Mouse (Mus musculus) testis, adult 2 months (tissue): Measurements from ENCODE around the gene Gm9964.

ENCODE experiments used
- CTCF ChIP-seq: fragments of 200-500 bp; IDR thresholded peaks from 2 replicates; pipeline ENCODE4 v1.5.1; 2012; ENCODE audit warnings: low read depth, mild to moderate bottlenecking, inconsistent platforms, low read length, moderate library complexity; ENCODE audit not compliant: control insufficient read depth, insufficient read depth, insufficient replicate concordance
- POLR2A ChIP-seq: fragments of 200-500 bp; IDR thresholded peaks from 2 replicates; pipeline ENCODE4 v1.6.1; 2012; ENCODE audit warnings: low read depth, mild to moderate bottlenecking, inconsistent platforms, low read length, moderate library complexity; ENCODE audit not compliant: control insufficient read depth

- TF ChIP-seq CTCF = no peak
- no peak for TF ChIP-seq POLR2A
These were observed 9.1 kb upstream of the Gm9964 start for GRCm38 (mm10) chr11:79305697-79306340.
